Mouse (Mus musculus) hematopoietic stem cell, adult 5-6 weeks (primary cell): ENCODE measurements around the gene Ceacam11. TPM values are rescaled to one million over a fixed set of nuclear protein-coding genes. Genes with fewer than 3 reads are reported as not detected.
"Not testable (repeated sequence)": the region's sequence is repeated elsewhere in the genome, so short reads cannot be mapped to it uniquely, and the experiment has no call there.

ENCODE experiments used
- ATAC-seq, 2 experiments: fragments of 125-278 bp in 1 of 2; replicated peaks in 1 of 2; 2 replicates each; pipeline ENCODE4 v1.8.0; 2016 to 2017; ENCODE audit warnings: inconsistent platforms in 2 of 2, mild to moderate bottlenecking in 2 of 2, moderate number of reproducible peaks in 2 of 2, low read depth in 1 of 2, moderate TSS enrichment in 1 of 2; ENCODE audit not compliant: low FRiP score in 2 of 2, poor library complexity in 2 of 2, severe bottlenecking in 2 of 2, insufficient read depth in 1 of 2, low TSS enrichment in 1 of 2
- total RNA-seq: library from RNA; stranded (forward); fragments of 172-1452, 232-1000 nt; gene quantifications from 2 replicates; pipeline ENCODE4 v1.2.3, GENCODE M21; 2017

Gene Ceacam11
- not detected in 2 replicates for total RNA-seq

GRCm38 (mm10) chr7:17971824-17972223 is at the start of gene Ceacam11:
Gene Ceacam11 (plus strand): TSS chr7:17972124.
- no peak for ATAC-seq

GRCm38 (mm10) chr7:18001131-18001530 is 29.2 kb downstream of the Ceacam11 start:
- not testable (repeated sequence) for ATAC-seq

DNA sequence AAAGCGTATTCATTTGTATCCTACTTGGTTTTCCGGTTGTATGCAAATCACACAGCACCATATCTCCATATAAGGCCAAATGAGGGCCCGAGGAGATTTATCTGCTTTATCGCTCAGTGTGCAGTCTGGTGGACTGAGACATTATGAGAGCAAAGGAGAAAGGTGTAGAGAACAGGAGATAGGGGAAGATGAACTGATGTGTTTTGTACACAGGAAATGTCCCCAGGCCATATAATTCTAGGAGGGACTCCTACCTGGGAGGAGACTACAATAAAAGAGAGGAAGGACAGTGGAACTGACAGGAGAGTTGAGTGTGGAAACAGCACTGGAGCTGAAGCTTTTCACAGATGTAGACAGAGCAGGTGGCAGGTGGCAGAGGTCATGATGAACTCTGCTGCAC is 37.7 kb downstream of the Ceacam11 start, which contains the start of gene Ceacam13:
TSS of gene Ceacam13 (plus strand) at position 301 of the 400 bp plus-strand sequence.
- no peak for ATAC-seq

Other genes with a start within 250 kb of the Ceacam11 start
- not detected in 2 replicates for gene Ceacam14, start 159.5 kb upstream of the Ceacam11 start, total RNA-seq
- gene Gm5155, start 100.4 kb upstream of the Ceacam11 start, total RNA-seq: not detected in 2 replicates
- gene Ceacam13, start 37.8 kb downstream of the Ceacam11 start, total RNA-seq: not detected in 2 replicates
- not detected in 2 replicates for gene Ceacam12, start 93.8 kb downstream of the Ceacam11 start, total RNA-seq
- not detected in 2 replicates for gene Igfl3, start 204.4 kb downstream of the Ceacam11 start, total RNA-seq